Mouse (Mus musculus) megakaryocyte progenitor cell, adult 5-6 weeks (primary cell): ENCODE data around the gene Lat2. TPM values are rescaled to one million over a fixed set of nuclear protein-coding genes. Genes with fewer than 3 reads are reported as not detected.

Experiments used
- total RNA-seq, 2 experiments: library from RNA; stranded (forward) in 1 of 2; stranded (reverse) in 1 of 2; fragments of 157-497, 149-512 nt in 1 of 2; fragments of 200-1000 nt in 1 of 2; gene quantifications; 2 replicates each; pipeline versions ENCODE4 v1.2.3 to v1.2.4; 2015 to 2017

The Lat2 gene
- total RNA-seq, 2 experiments from 2014 or later, result 35.8 to 67.4 TPM

Other genes with a start within 250 kb of the Lat2 start
- gene Gtf2ird1, start 158.3 kb downstream of the Lat2 start, total RNA-seq (2015), result 21.9 and 28.4 TPM in 2 replicates
- 14.5 and 18.2 TPM in 2 replicates for gene Gtf2ird1, start 158.3 kb downstream of the Lat2 start, total RNA-seq (2017)
- gene Clip2, start 62.6 kb downstream of the Lat2 start, total RNA-seq (2015), result 2.1 and 2.2 TPM in 2 replicates
- 4.0 and 17.6 TPM in 2 replicates for gene Clip2, start 62.6 kb downstream of the Lat2 start, total RNA-seq (2017)
- gene Syna, start 54.9 kb downstream of the Lat2 start, total RNA-seq (2015), result not detected in 2 replicates
- not detected in 2 replicates for gene Syna, start 54.9 kb downstream of the Lat2 start, total RNA-seq (2017)
- gene Rfc2, start 33.7 kb downstream of the Lat2 start, total RNA-seq (2015), result 230 and 236 TPM in 2 replicates
- gene Rfc2, start 33.7 kb downstream of the Lat2 start, total RNA-seq (2017), result 145 and 166 TPM in 2 replicates
- gene Eif4h, start 24.5 kb upstream of the Lat2 start, total RNA-seq (2015), result 201 and 220 TPM in 2 replicates
- 238 and 266 TPM in 2 replicates for gene Eif4h, start 24.5 kb upstream of the Lat2 start, total RNA-seq (2017)
- 14.1 and 15.2 TPM in 2 replicates for gene Limk1, start 73.6 kb upstream of the Lat2 start, total RNA-seq (2015)
- gene Limk1, start 73.6 kb upstream of the Lat2 start, total RNA-seq (2017), result 11.5 and 16.6 TPM in 2 replicates
- not detected in 2 replicates for gene Eln, start 132.3 kb upstream of the Lat2 start, total RNA-seq (2015)
- not detected in 2 replicates for gene Eln, start 132.3 kb upstream of the Lat2 start, total RNA-seq (2017)